11 mouse cellular contexts compared by ENCODE assay signal in genomic region chr10:125801450-125801849, GRCm38 (mm10).
"Had no signal": no experiment of that assay in that cellular context is flagged by ENCODE, and none has a peak within 500 bp of the region (broad histone marks: within the 10 kb centered on the region; RNA-seq: fewer than 3 reads in every experiment).

No protein-coding gene starts in this region.

- H3K4me1 ChIP-seq: stomach, embryonic 15.5 days had no signal

- DNase-seq: kidney, postnatal 10 days; left cerebral cortex, postnatal 4 days; lung, adult 18-20 months; right cerebral cortex, postnatal 4 days; thymus, adult 2 months; thymus, postnatal 25 days had no signal

- H3K4me3 ChIP-seq: limb, embryonic 13.5 days; midbrain, embryonic 12.5 days; stomach, embryonic 15.5 days had no signal

- H3K9me3 ChIP-seq: limb, embryonic 13.5 days; midbrain, embryonic 12.5 days; stomach, embryonic 15.5 days had no signal

- H3K27ac ChIP-seq: limb, embryonic 13.5 days; liver, embryonic 14.5 days; midbrain, embryonic 12.5 days; stomach, embryonic 15.5 days had no signal

- H3K9ac ChIP-seq: limb, embryonic 13.5 days; liver, embryonic 14.5 days; midbrain, embryonic 12.5 days; stomach, embryonic 15.5 days had no signal

- ATAC-seq: midbrain, embryonic 16.5 days had no signal

- H3K4me2 ChIP-seq: limb, embryonic 13.5 days; midbrain, embryonic 12.5 days; stomach, embryonic 15.5 days had no signal

- H3K27me3 ChIP-seq: limb, embryonic 13.5 days; midbrain, embryonic 12.5 days; stomach, embryonic 15.5 days had no signal

- H3K36me3 ChIP-seq: limb, embryonic 13.5 days; midbrain, embryonic 12.5 days; stomach, embryonic 15.5 days had no signal
